Mouse (Mus musculus) ES-E14 (cell line): ENCODE data around the gene Vmn1r91.
"Not testable (repeated sequence)": the region's sequence is repeated elsewhere in the genome, so short reads cannot be mapped to it uniquely, and the experiment has no call there.

ENCODE experiments used
- CHD2 ChIP-seq: IDR thresholded peaks from 2 replicates; pipeline ENCODE4 v1.6.1; 2014; ENCODE audit warnings: mild to moderate bottlenecking, low read depth, low read length, inconsistent platforms
- MAFK ChIP-seq: IDR thresholded peaks from 2 replicates; pipeline ENCODE4 v1.6.1; 2014; ENCODE audit warnings: mild to moderate bottlenecking, low read depth, low read length, inconsistent platforms; ENCODE audit not compliant: insufficient read depth

GRCm38 (mm10) chr7:20078118-20078517 is 21.4 kb upstream of the Vmn1r91 start:
- not testable (repeated sequence) for TF ChIP-seq CHD2, MAFK
